Mouse (Mus musculus) stomach, postnatal 0 days (tissue): Measurements from ENCODE around the gene Xpnpep2.

ENCODE experiments used
- CTCF ChIP-seq: IDR thresholded peaks from 2 replicates; pipeline ENCODE4 v1.5.1; 2016; ENCODE audit warnings: antibody characterized with exemption, low read depth, mild to moderate bottlenecking, moderate library complexity
- EP300 ChIP-seq: optimal IDR thresholded peaks from 2 replicates; pipeline ENCODE3; 2016; ENCODE audit warnings: antibody characterized with exemption

- TF ChIP-seq CTCF (no peak), EP300 (no peak)
Observed at GRCm38 (mm10) chrX:48152106-48152505, 43.6 kb downstream of the Xpnpep2 start.
